ENCODE assay signal across 8 mouse cellular contexts in genomic region chr3:30968531-30969092, GRCm38 (mm10). TPM values are rescaled to one million over a fixed set of nuclear protein-coding genes. Genes with fewer than 3 reads are reported as not detected.
DNase-seq lines count a peak whose midpoint lies in the region; ATAC-seq and TF ChIP-seq lines count a peak whose summit lies in the region.

No protein-coding gene starts in this region.

- peaks cover 29% of the 10 kb centered on the region for H3K36me3 ChIP-seq in embryonic facial prominence, embryonic 10.5 days (replicated peaks)
- H3K36me3 ChIP-seq in limb, embryonic 14.5 days (ENCODE audit: control insufficient read depth, insufficient read depth, low read length): peaks cover 21% of the 10 kb centered on the region
- peaks cover 20% of the 10 kb centered on the region for H3K36me3 ChIP-seq in midbrain, embryonic 14.5 days (ENCODE audit: control insufficient read depth, insufficient read depth, low read length)

- WGBS in embryonic facial prominence, embryonic 10.5 days: under 1% methylated on average over 54 of the region's 54 CpGs
- under 1% methylated on average over 33 of the region's 54 CpGs for WGBS in limb, embryonic 14.5 days
- under 1% methylated on average over 54 of the region's 54 CpGs for WGBS in midbrain, embryonic 14.5 days

- peak overlapping the region; percentile 70 for H3K4me2 ChIP-seq in limb, embryonic 14.5 days (replicated peaks; ENCODE audit: low read depth, low read length, severe bottlenecking)
- peak overlapping the region; percentile 60 for H3K4me2 ChIP-seq in midbrain, embryonic 14.5 days (ENCODE audit: low read length)

- peak; percentile 60 for ATAC-seq in limb, embryonic 14.5 days (ENCODE audit: low FRiP score, low read depth)
- peak; percentile 74 for ATAC-seq in midbrain, embryonic 14.5 days (ENCODE audit: low FRiP score, low TSS enrichment)

- H3K4me3 ChIP-seq in embryonic facial prominence, embryonic 10.5 days: peak overlapping the region; percentile 86
- peak overlapping the region; percentile 99 for H3K4me3 ChIP-seq in limb, embryonic 14.5 days (replicated peaks; ENCODE audit: low read length)
- peak overlapping the region; percentile 99 for H3K4me3 ChIP-seq in midbrain, embryonic 14.5 days (replicated peaks; ENCODE audit: low read depth, low read length)

- H3K27me3 ChIP-seq in embryonic facial prominence, embryonic 10.5 days (replicated peaks; ENCODE audit: low read depth, poor library complexity, severe bottlenecking): no peaks in the 10 kb centered on the region
- no peaks in the 10 kb centered on the region for H3K27me3 ChIP-seq in limb, embryonic 14.5 days (ENCODE audit: control insufficient read depth, insufficient read depth, low read length)
- H3K27me3 ChIP-seq in midbrain, embryonic 14.5 days (ENCODE audit: control insufficient read depth, insufficient read depth, low read length): no peaks in the 10 kb centered on the region

- peak overlapping the region; percentile 95 for H3K27ac ChIP-seq in embryonic facial prominence, embryonic 10.5 days (replicated peaks)
- H3K27ac ChIP-seq in limb, embryonic 14.5 days (replicated peaks; ENCODE audit: low read depth, low read length): peak overlapping the region; percentile 82
- H3K27ac ChIP-seq in midbrain, embryonic 14.5 days (replicated peaks; ENCODE audit: low read depth, low read length): peak overlapping the region; percentile 89

- no peaks in the 10 kb centered on the region for H3K9me3 ChIP-seq in embryonic facial prominence, embryonic 10.5 days
- H3K9me3 ChIP-seq in limb, embryonic 14.5 days (ENCODE audit: control insufficient read depth, low read length): no peaks in the 10 kb centered on the region
- H3K9me3 ChIP-seq in midbrain, embryonic 14.5 days (ENCODE audit: control insufficient read depth, low read length): no peaks in the 10 kb centered on the region

- DNase-seq in A20 (ENCODE audit: low read depth, low spot score): peak; percentile 77
- DNase-seq in adrenal gland, postnatal 10 days: peak; percentile 64
- DNase-seq in embryonic facial prominence, embryonic 10.5 days (ENCODE audit: low spot score): peak; percentile 73
- peak; percentile 44 to 64 for DNase-seq in heart, adult 18-20 months
- DNase-seq in kidney, adult 11 months: peak; percentile 46
- DNase-seq in limb, embryonic 14.5 days (ENCODE audit: low spot score): peak; percentile 22
- peak; percentile 73 for DNase-seq in midbrain, embryonic 14.5 days
- peak; percentile 17 to 24 for DNase-seq in spleen, postnatal 14 days (ENCODE audit: low spot score in 2 of 2)

- TF ChIP-seq POLR2A in limb, embryonic 14.5 days (IDR thresholded peaks at IDR 0.05; ENCODE audit: borderline replicate concordance, extremely low read depth, insufficient read depth, insufficient read length): no peak

- H3K4me1 ChIP-seq in embryonic facial prominence, embryonic 10.5 days: peaks cover 29% of the 10 kb centered on the region
- peaks cover 10% of the 10 kb centered on the region for H3K4me1 ChIP-seq in limb, embryonic 14.5 days (ENCODE audit: control insufficient read depth, insufficient read depth, low read length)
- peaks cover 5% of the 10 kb centered on the region; the same call in 1 of the 2 replicates for H3K4me1 ChIP-seq in midbrain, embryonic 14.5 days (ENCODE audit: control insufficient read depth, insufficient read depth, low read length)

- H3K9ac ChIP-seq in limb, embryonic 14.5 days (ENCODE audit: low read depth, low read length, severe bottlenecking): peak overlapping the region; percentile 95
- peak overlapping the region; percentile 94 for H3K9ac ChIP-seq in midbrain, embryonic 14.5 days (replicated peaks; ENCODE audit: low read length)

RNA-seq across cellular contexts. Expression of gene Phc3, which starts 0.6 kb away (rescaled TPM):
- total RNA-seq in adrenal gland, postnatal 10 days (2021): 10 to 100 TPM; 21.2 to 26.6 TPM
- 4.1 and 4.8 TPM in 2 replicates for polyA plus RNA-seq in embryonic facial prominence, embryonic 10.5 days (2016; fragmentation: Nextera tagmentation; extraction: Ambion mirVana)
- 10 to 100 TPM; 14.2 to 16.8 TPM for total RNA-seq in heart, adult 18-20 months (2021)
- polyA plus RNA-seq in limb, embryonic 14.5 days (2012; rRNA removed): 16.9 and 22.3 TPM in 2 replicates
- 7.9 and 8.2 TPM in 2 replicates for polyA plus RNA-seq in limb, embryonic 14.5 days (2014; fragmentation: Nextera tagmentation; extraction: Ambion mirVana)
- 9.2 and 9.3 TPM in 2 replicates for polyA plus RNA-seq in midbrain, embryonic 14.5 days (2014; fragmentation: Nextera tagmentation; extraction: Ambion mirVana)

RNA-seq across cellular contexts. Expression of gene Prkci, which starts 26.9 kb away (rescaled TPM):
- 10 to 100 TPM; 44.2 to 48.6 TPM for total RNA-seq in adrenal gland, postnatal 10 days (2021)
- polyA plus RNA-seq in embryonic facial prominence, embryonic 10.5 days (2016; fragmentation: Nextera tagmentation; extraction: Ambion mirVana): 43.5 TPM in 2 replicates
- 10 to 100 TPM; 12.6 to 13.0 TPM for total RNA-seq in heart, adult 18-20 months (2021)
- 44.9 and 45.5 TPM in 2 replicates for polyA plus RNA-seq in limb, embryonic 14.5 days (2012; rRNA removed)
- polyA plus RNA-seq in limb, embryonic 14.5 days (2014; fragmentation: Nextera tagmentation; extraction: Ambion mirVana): 45.3 and 53.4 TPM in 2 replicates
- 19.3 and 34.4 TPM in 2 replicates for polyA plus RNA-seq in midbrain, embryonic 14.5 days (2014; fragmentation: Nextera tagmentation; extraction: Ambion mirVana)

Comparison
In these comparisons a context has a peak if more than half of its experiments do, and no peak if none do; other contexts are left out.
1. Peak in every context shown above with its lines: DNase-seq, ATAC-seq, H3K4me3 ChIP-seq and H3K27ac ChIP-seq.
2. DNase-seq: peak in every context shown above with its lines; median percentile 77 in A20; 73 in embryonic facial prominence, embryonic 10.5 days; 73 in midbrain, embryonic 14.5 days; 64 in adrenal gland, postnatal 10 days; 54 in heart, adult 18-20 months; 46 in kidney, adult 11 months; 22 in limb, embryonic 14.5 days; 20 in spleen, postnatal 14 days.